ENCODE assay signal across 25 mouse cellular contexts in the genomic region with DNA sequence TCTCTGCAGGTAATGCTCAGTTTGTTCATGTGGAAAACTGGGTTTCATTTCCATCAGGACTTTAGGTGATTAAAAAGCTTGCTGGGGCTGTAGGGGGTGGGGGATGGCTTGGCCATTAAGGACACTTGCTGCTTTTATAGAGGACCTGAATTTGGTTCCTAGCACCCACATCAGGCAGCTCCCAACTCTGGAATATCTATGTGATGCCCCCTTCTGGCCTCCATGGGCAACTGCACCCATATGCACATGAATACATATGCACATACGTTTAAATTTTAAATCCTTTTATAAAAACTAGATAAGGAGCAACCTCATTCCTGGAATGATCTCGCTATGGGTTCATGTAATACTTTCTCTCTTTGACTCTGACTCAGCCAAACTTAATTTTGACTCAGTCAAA. TPM values are rescaled to one million over a fixed set of nuclear protein-coding genes. Genes with fewer than 3 reads are reported as not detected.
DNase-seq lines count a peak whose midpoint lies in the region; TF ChIP-seq lines count a peak whose summit lies in the region.
"Had no signal": no experiment of that assay in that cellular context is flagged by ENCODE, and none has a peak within 500 bp of the region (broad histone marks: within the 10 kb centered on the region; RNA-seq: fewer than 3 reads in every experiment).

No protein-coding gene starts in this region.

- H3K4me1 ChIP-seq in E14TG2a.4 (replicated peaks; ENCODE audit: low read depth, low read length), result peaks cover 4% of the 10 kb centered on the region; the same call in 1 of the 2 replicates
- H3K4me1 ChIP-seq in small intestine, adult 2 months (ENCODE audit: control insufficient read depth, insufficient read depth, insufficient read length, low read length), result 0 out of 2 replicates have a peak, but pooled peaks cover 1% of the 10 kb centered on the region
- H3K4me1 ChIP-seq: embryonic facial prominence, embryonic 10.5 days; heart, embryonic 15.5 days; hindbrain, embryonic 13.5 days; midbrain, embryonic 15.5 days; neural tube, embryonic 13.5 days; stomach, embryonic 15.5 days had no signal

- TF ChIP-seq CTCF in gastrocnemius, adult 2 months (IDR thresholded peaks at IDR 0.05), result peak; percentile 25; the same call in 1 of the 2 replicates
- peak; percentile 4; the same call in 1 of the 2 replicates for TF ChIP-seq CTCF in left cerebral cortex, adult 2 months (IDR thresholded peaks at IDR 0.05)
- peak; percentile 50 for TF ChIP-seq CTCF in E14TG2a.4 (conservative IDR thresholded peaks at IDR 0.05; ENCODE audit: low read length)
- peak; percentile 16; the same call in 1 of the 2 replicates for TF ChIP-seq CTCF in small intestine, adult 2 months (IDR thresholded peaks at IDR 0.05; ENCODE audit: extremely low read depth, insufficient read length, insufficient replicate concordance, low read depth, low read length)

- WGBS in small intestine, adult 2 months, result 99% methylated on average over 2 of the region's 2 CpGs

- intact Hi-C loops in gastrocnemius, adult 2 months (cut with DNase I), result no loop called here
- intact Hi-C loops in left cerebral cortex, adult 2 months (cut with DNase I), result no loop called here
- intact Hi-C loops in left cerebral cortex, postnatal 36 days (cut with DNase I), result no loop called here

- H3K27me3 ChIP-seq in E14TG2a.4 (ENCODE audit: insufficient read depth, low read length), result peaks cover 8% of the 10 kb centered on the region; the same call in 1 of the 2 replicates
- H3K27me3 ChIP-seq in small intestine, adult 2 months (ENCODE audit: control insufficient read depth, insufficient read depth, low read length), result no peaks in the 10 kb centered on the region
- H3K27me3 ChIP-seq: heart, embryonic 15.5 days; hindbrain, embryonic 13.5 days; midbrain, embryonic 15.5 days; neural tube, embryonic 13.5 days; stomach, embryonic 15.5 days had no signal

- no peaks in the 10 kb centered on the region for H3K9me3 ChIP-seq in E14TG2a.4 (ENCODE audit: low read length)
- H3K9me3 ChIP-seq: heart, embryonic 15.5 days; midbrain, embryonic 15.5 days; neural tube, embryonic 13.5 days; stomach, embryonic 15.5 days had no signal

- no peak for DNase-seq in gastrocnemius, adult 2 months
- no peak for DNase-seq in gastrocnemius, postnatal 4 days (ENCODE audit: low spot score in 2 of 2)
- DNase-seq in left cerebral cortex, adult 2 months (ENCODE audit: extremely low spot score in 1 of 2, low spot score in 2 of 2), result no peak
- DNase-seq in left cerebral cortex, postnatal 36 days (ENCODE audit: low spot score in 2 of 2), result no peak
- no peak for DNase-seq in spleen, postnatal 10 days (ENCODE audit: low spot score in 2 of 2)
- DNase-seq: adrenal gland, postnatal 14 days; cerebellum, adult 9-10 months; gastrocnemius, postnatal 25 days; heart, postnatal 36 days; kidney, postnatal 36 days; layer of hippocampus, adult 9-11 months; left cerebral cortex, postnatal 4 days; lung, adult 2 months; retina, postnatal 1 day; thymus, adult 18-20 months; thymus, postnatal 36 days had no signal

- H3K36me3 ChIP-seq in E14TG2a.4 (ENCODE audit: insufficient read depth, low read length), result no peaks in the 10 kb centered on the region; the same call in 1 of the 2 replicates
- no peaks in the 10 kb centered on the region; the same call in none of the 2 replicates for H3K36me3 ChIP-seq in small intestine, adult 2 months (ENCODE audit: control insufficient read depth, insufficient read depth, low read length)
- H3K36me3 ChIP-seq: midbrain, embryonic 15.5 days had no signal

- no peak overlapping the region for H3K4me3 ChIP-seq in gastrocnemius, adult 2 months
- no peak overlapping the region for H3K4me3 ChIP-seq in left cerebral cortex, adult 2 months
- no peak overlapping the region for H3K4me3 ChIP-seq in E14TG2a.4 (replicated peaks; ENCODE audit: low read length)
- no peak overlapping the region for H3K4me3 ChIP-seq in small intestine, adult 2 months (ENCODE audit: low read depth, low read length)
- H3K4me3 ChIP-seq: embryonic facial prominence, embryonic 10.5 days; heart, embryonic 15.5 days; hindbrain, embryonic 13.5 days; midbrain, embryonic 15.5 days; myocyte; neural tube, embryonic 13.5 days; stomach, embryonic 15.5 days had no signal

- TF ChIP-seq POLR2A in small intestine, adult 2 months (IDR thresholded peaks at IDR 0.05; ENCODE audit: low read depth, low read length), result no peak

- no peak overlapping the region for H3K27ac ChIP-seq in gastrocnemius, adult 2 months
- H3K27ac ChIP-seq in left cerebral cortex, adult 2 months, result no peak overlapping the region
- H3K27ac ChIP-seq in small intestine, adult 2 months (ENCODE audit: insufficient read depth, low read depth, low read length), result no peak overlapping the region
- H3K27ac ChIP-seq: embryonic facial prominence, embryonic 10.5 days; heart, embryonic 15.5 days; hindbrain, embryonic 13.5 days; midbrain, embryonic 15.5 days; neural tube, embryonic 13.5 days; stomach, embryonic 15.5 days had no signal

RNA-seq across cellular contexts. Expression of a gene that starts 39.1 kb away (rescaled TPM):
- total RNA-seq in gastrocnemius, adult 2 months (2021), result 10 to 100 TPM; 30.4 to 43.3 TPM
- 10 to 100 TPM; 88.4 to 99.3 TPM for total RNA-seq in gastrocnemius, postnatal 4 days (2021)
- total RNA-seq in left cerebral cortex, adult 2 months (2021), result 10 to 100 TPM; 31.0 to 35.5 TPM
- total RNA-seq in left cerebral cortex, postnatal 36 days (2021), result 10 to 100 TPM; 28.8 to 36.7 TPM
- polyA plus RNA-seq in small intestine, adult 2 months (2012; rRNA removed), result 10.0 and 12.0 TPM in 2 replicates
